Mouse (Mus musculus): Measurements from ENCODE around the gene Ddo. TPM values are rescaled to one million over a fixed set of nuclear protein-coding genes. Genes with fewer than 3 reads are reported as not detected.

The Ddo gene
- total and polyA plus RNA-seq, 2 experiments from 2014 or later = 3.1 to 3.7 TPM

DNA sequence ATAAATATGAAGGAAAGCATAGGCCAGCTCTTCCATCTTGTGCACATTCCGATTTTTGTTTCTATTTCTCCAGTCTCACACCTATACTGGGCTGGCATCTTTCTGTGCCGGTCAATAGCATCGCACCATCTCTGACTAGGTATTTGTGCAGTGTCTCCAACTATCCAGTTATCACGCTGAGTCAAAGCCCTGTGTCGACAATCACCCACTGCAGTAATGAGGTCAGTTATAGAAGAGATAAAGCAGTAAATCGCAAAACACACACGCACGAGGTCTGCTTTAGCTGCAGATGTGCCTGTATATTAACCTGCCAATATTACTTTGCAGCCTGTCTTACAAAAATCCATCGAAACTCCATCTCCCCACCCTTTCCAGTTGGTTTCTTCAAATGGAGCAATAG is 84.0 kb downstream of the Ddo start:
- no peaks in the 10 kb centered on the region for H3K36me3 ChIP-seq (ENCODE audit: insufficient read depth)
- DNase-seq (no peak), ATAC-seq (no peak)
- H3K27ac ChIP-seq (ENCODE audit: low read depth, low read length) = no peak overlapping the region
- no peaks in the 10 kb centered on the region for H3K4me1 ChIP-seq (ENCODE audit: insufficient read depth)
- H3K9me3 ChIP-seq (ENCODE audit: low read length) = no peaks in the 10 kb centered on the region
- TF ChIP-seq CTCF (IDR thresholded peaks at IDR 0.05; ENCODE audit: low read depth) = no peak
- H3K4me3 ChIP-seq (ENCODE audit: low read depth, low read length) = no peak overlapping the region
- H3K9ac ChIP-seq = no peak overlapping the region
- no peaks in the 10 kb centered on the region for H3K27me3 ChIP-seq (ENCODE audit: insufficient read depth, low read length)
- no peak overlapping the region for H3K4me2 ChIP-seq (ENCODE audit: low read depth)
- WGBS = 86% methylated on average over 9 of the region's 9 CpGs

DNA sequence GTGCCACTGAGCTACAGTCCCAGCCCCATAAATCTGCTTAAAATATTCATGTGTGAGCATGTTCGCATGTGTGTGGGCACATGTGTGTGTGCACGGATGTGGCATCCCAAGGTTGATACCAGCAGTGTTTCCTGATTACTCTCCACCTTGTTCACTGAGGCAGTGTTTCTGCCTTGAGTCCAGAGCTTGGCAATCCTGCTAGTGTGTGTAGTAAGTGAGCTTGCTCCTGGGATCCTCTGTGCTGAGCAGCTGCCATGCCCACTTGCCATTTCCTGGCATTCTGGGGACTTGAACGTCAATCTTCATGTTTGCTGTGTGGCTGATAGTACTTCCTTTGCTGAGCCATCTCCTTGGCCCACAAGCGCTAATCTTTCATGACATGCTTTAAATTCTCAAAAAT is 85.3 kb downstream of the Ddo start:
- 86% methylated on average over 4 of the region's 4 CpGs for WGBS

DNA sequence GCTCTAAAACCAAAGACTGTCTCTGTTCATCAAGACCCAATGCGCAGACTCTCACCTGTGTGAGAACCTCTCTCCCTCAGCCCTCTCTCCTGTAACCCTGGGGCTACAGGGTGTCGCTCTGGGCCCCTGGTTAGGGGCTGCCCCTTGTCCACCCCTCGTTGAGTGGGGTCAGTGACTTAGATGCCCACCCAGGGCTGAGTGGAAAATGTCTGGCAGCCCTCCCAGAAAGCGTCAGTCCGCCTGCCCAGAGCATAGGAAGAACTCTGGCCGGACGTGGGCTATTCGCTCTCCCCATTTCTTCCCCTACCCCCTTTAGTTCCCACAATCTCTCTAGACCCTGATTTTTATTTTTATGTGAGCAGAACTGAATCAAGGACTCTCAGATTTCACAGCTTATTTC is 86.5 kb downstream of the Ddo start:
- no peaks in the 10 kb centered on the region for H3K27me3 ChIP-seq (ENCODE audit: insufficient read depth, low read length)
- H3K27ac ChIP-seq (ENCODE audit: low read depth, low read length) = no peak overlapping the region
- H3K4me3 ChIP-seq (ENCODE audit: low read depth, low read length) = no peak overlapping the region
- TF ChIP-seq CTCF (IDR thresholded peaks at IDR 0.05; ENCODE audit: low read depth) = no peak
- no peak; the same call in 1 of the 2 replicates for ATAC-seq
- H3K4me2 ChIP-seq (ENCODE audit: low read depth) = no peak overlapping the region
- no peak overlapping the region for H3K9ac ChIP-seq
- DNase-seq = no peak
- no peaks in the 10 kb centered on the region for H3K9me3 ChIP-seq (ENCODE audit: low read length)
- no peaks in the 10 kb centered on the region for H3K36me3 ChIP-seq (ENCODE audit: insufficient read depth)
- no peaks in the 10 kb centered on the region for H3K4me1 ChIP-seq (ENCODE audit: insufficient read depth)
- WGBS = 60% methylated on average over 8 of the region's 8 CpGs

More for the DNA sequence above, 85.3 kb downstream of the Ddo start:
- Histone ChIP-seq H3K9me3 (ENCODE audit: low read length) (no peaks in the 10 kb centered on the region), H3K27ac (ENCODE audit: low read depth, low read length) (no peak overlapping the region), H3K27me3 (ENCODE audit: insufficient read depth, low read length) (no peaks in the 10 kb centered on the region), H3K4me1 (ENCODE audit: insufficient read depth) (no peaks in the 10 kb centered on the region), H3K36me3 (ENCODE audit: insufficient read depth) (no peaks in the 10 kb centered on the region), H3K4me3 (ENCODE audit: low read depth, low read length) (no peak overlapping the region), H3K9ac (no peak overlapping the region), H3K4me2 (ENCODE audit: low read depth) (no peak overlapping the region)
- DNase-seq = no peak
- ATAC-seq = no peak
- no peak for TF ChIP-seq CTCF (IDR thresholded peaks at IDR 0.05; ENCODE audit: low read depth)

DNA sequence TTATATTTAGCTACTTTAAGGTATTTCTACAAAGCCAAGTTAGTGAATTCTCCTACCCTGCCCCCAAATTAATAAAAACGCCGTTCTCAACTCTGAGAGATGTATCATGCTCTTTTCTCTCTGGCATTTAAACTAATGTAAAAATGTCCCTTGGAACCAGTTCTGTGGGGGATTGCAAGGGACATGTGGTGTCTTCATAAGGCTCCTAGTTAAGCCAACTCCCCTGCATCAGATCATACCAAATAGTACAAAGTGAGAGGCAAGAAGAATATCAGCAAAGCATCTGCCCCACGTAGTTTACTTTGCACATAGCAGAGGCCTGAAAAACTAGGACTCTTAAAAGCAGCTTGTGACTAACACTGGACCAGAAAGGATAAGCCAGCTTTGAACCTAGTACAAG is 86.9 kb downstream of the Ddo start:
- Histone ChIP-seq H3K4me2 (ENCODE audit: low read depth) (no peak overlapping the region), H3K9ac (no peak overlapping the region), H3K27ac (ENCODE audit: low read depth, low read length) (peak overlapping the region; percentile 36; the same call in 1 of the 2 replicates), H3K4me3 (ENCODE audit: low read depth, low read length) (no peak overlapping the region), H3K27me3 (ENCODE audit: insufficient read depth, low read length) (no peaks in the 10 kb centered on the region), H3K9me3 (ENCODE audit: low read length) (no peaks in the 10 kb centered on the region), H3K36me3 (ENCODE audit: insufficient read depth) (no peaks in the 10 kb centered on the region), H3K4me1 (ENCODE audit: insufficient read depth) (no peaks in the 10 kb centered on the region)
- ATAC-seq (no peak; the same call in 1 of the 2 replicates), DNase-seq (no peak)
- WGBS = 71% methylated on average over 3 of the region's 3 CpGs
- no peak for TF ChIP-seq CTCF (IDR thresholded peaks at IDR 0.05; ENCODE audit: low read depth)

DNA sequence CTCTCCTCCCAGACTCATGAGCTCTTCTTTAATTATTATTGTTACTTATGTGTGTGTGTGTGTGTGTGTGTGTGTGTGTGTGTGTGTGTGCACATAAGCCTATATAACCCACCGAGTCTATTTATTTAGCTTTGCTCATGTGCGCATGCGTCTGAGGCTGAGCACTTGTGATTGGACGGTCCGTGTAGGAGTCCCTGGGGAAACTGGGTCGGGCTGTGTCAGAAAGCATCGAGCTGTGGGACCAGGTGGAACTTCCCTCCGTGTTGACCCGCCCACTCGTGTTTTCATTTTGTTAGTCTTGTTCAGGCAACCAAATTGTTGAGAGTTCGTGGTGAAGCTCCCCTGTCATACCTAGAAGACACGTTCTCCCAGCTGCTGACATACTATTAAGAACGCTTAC is 88.6 kb downstream of the Ddo start:
- ATAC-seq (no peak), DNase-seq (no peak)
- no peak for TF ChIP-seq CTCF (IDR thresholded peaks at IDR 0.05; ENCODE audit: low read depth)
- Histone ChIP-seq H3K4me1 (ENCODE audit: insufficient read depth) (no peaks in the 10 kb centered on the region), H3K27ac (ENCODE audit: low read depth, low read length) (no peak overlapping the region), H3K9ac (no peak overlapping the region), H3K4me3 (ENCODE audit: low read depth, low read length) (no peak overlapping the region), H3K36me3 (ENCODE audit: insufficient read depth) (no peaks in the 10 kb centered on the region), H3K9me3 (ENCODE audit: low read length) (no peaks in the 10 kb centered on the region), H3K27me3 (ENCODE audit: insufficient read depth, low read length) (no peaks in the 10 kb centered on the region), H3K4me2 (ENCODE audit: low read depth) (no peak overlapping the region)
- 96% methylated on average over 13 of the region's 13 CpGs for WGBS

- TF ChIP-seq CTCF (IDR thresholded peaks at IDR 0.05; ENCODE audit: low read depth) = no peak
- 51% methylated on average over 6 of the region's 6 CpGs for WGBS
- Histone ChIP-seq H3K27ac (ENCODE audit: low read depth, low read length) (no peak overlapping the region), H3K4me2 (ENCODE audit: low read depth) (no peak overlapping the region), H3K4me3 (ENCODE audit: low read depth, low read length) (no peak overlapping the region), H3K9ac (no peak overlapping the region), H3K4me1 (ENCODE audit: insufficient read depth) (0 out of 2 replicates have a peak, but pooled peaks cover 1% of the 10 kb centered on the region), H3K36me3 (ENCODE audit: insufficient read depth) (no peaks in the 10 kb centered on the region), H3K9me3 (ENCODE audit: low read length) (no peaks in the 10 kb centered on the region), H3K27me3 (ENCODE audit: insufficient read depth, low read length) (no peaks in the 10 kb centered on the region)
- no peak for ATAC-seq
- no peak for DNase-seq
Measured at GRCm38 (mm10) chr10:40719062-40719461, 89.3 kb downstream of the Ddo start.

GRCm38 (mm10) chr10:40720883-40721282 is 91.1 kb downstream of the Ddo start:
- 84% methylated on average over 5 of the region's 5 CpGs for WGBS
- Histone ChIP-seq H3K27ac (ENCODE audit: low read depth, low read length) (no peak overlapping the region), H3K36me3 (ENCODE audit: insufficient read depth) (no peaks in the 10 kb centered on the region), H3K4me3 (ENCODE audit: low read depth, low read length) (no peak overlapping the region), H3K4me1 (ENCODE audit: insufficient read depth) (0 out of 2 replicates have a peak, but pooled peaks cover 5% of the 10 kb centered on the region), H3K4me2 (ENCODE audit: low read depth) (no peak overlapping the region), H3K27me3 (ENCODE audit: insufficient read depth, low read length) (no peaks in the 10 kb centered on the region), H3K9ac (no peak overlapping the region), H3K9me3 (ENCODE audit: low read length) (no peaks in the 10 kb centered on the region)
- TF ChIP-seq CTCF (IDR thresholded peaks at IDR 0.05; ENCODE audit: low read depth) = no peak
- DNase-seq (no peak), ATAC-seq (no peak)

All from forebrain, postnatal 0 days (tissue).